In genomic region chr16:93883423-93884085, GRCm38 (mm10) we compare ENCODE assay signal across 8 mouse cellular contexts. TPM values are rescaled to one million over a fixed set of nuclear protein-coding genes. Genes with fewer than 3 reads are reported as not detected.
DNase-seq lines count a peak whose midpoint lies in the region; ATAC-seq lines count a peak whose summit lies in the region.

Gene Chaf1b, plus strand, starts transcription at chr16:93883901.

- H3K27ac ChIP-seq in hindbrain, embryonic 16.5 days (ENCODE audit: low read depth, low read length): peak within 1 kb of the TSS; percentile 59
- peak within 1 kb of the TSS; percentile 31 for H3K27ac ChIP-seq in macrophage

- H3K79me2 ChIP-seq in macrophage (ENCODE audit: inconsistent target): peaks cover 8% of the 10 kb centered on the region; the same call in 1 of the 2 replicates

- H3K4me1 ChIP-seq in hindbrain, embryonic 16.5 days (ENCODE audit: control insufficient read depth, insufficient read depth, low read depth, low read length): peaks cover 3% of the 10 kb centered on the region; the same call in 1 of the 2 replicates

- no peaks in the 10 kb centered on the region for H3K27me3 ChIP-seq in hindbrain, embryonic 16.5 days (replicated peaks; ENCODE audit: control insufficient read depth, insufficient read depth, low read length)

- H3K9me3 ChIP-seq in hindbrain, embryonic 16.5 days (ENCODE audit: control insufficient read depth, low read length): no peaks in the 10 kb centered on the region

- H3K4me2 ChIP-seq in hindbrain, embryonic 16.5 days (ENCODE audit: low read length): peak within 1 kb of the TSS; percentile 98

- peak within 1 kb of the TSS; percentile 71 for H3K9ac ChIP-seq in hindbrain, embryonic 16.5 days (ENCODE audit: low read depth, low read length)

- peak within 1 kb of the TSS; percentile 84 for H3K4me3 ChIP-seq in hindbrain, embryonic 16.5 days (ENCODE audit: low read length)
- peak within 1 kb of the TSS; percentile 91 for H3K4me3 ChIP-seq in macrophage (ENCODE audit: inconsistent target)

- under 1% methylated on average over 49 of the region's 54 CpGs for WGBS in hindbrain, embryonic 16.5 days
- under 1% methylated on average over 53 of the region's 54 CpGs for WGBS in macrophage (ENCODE audit: missing documents)

- H3K36me3 ChIP-seq in hindbrain, embryonic 16.5 days (ENCODE audit: control insufficient read depth, insufficient read depth, low read length): no peaks in the 10 kb centered on the region
- H3K36me3 ChIP-seq in macrophage (ENCODE audit: inconsistent target): no peaks in the 10 kb centered on the region

- peak; percentile 91 for DNase-seq in WW6 (ENCODE audit: low read depth, low spot score)
- peak; percentile 95 to 99 for DNase-seq in cerebellum, postnatal 4 days (ENCODE audit: low spot score in 2 of 2)
- DNase-seq in gastrocnemius, adult 18-20 months (ENCODE audit: low spot score): peak; percentile 95
- DNase-seq in left cerebral cortex, adult 18-20 months (ENCODE audit: low spot score in 2 of 2): peak; percentile 91 to 92
- peak; percentile 93 for DNase-seq in right cerebral cortex, adult 18-20 months
- DNase-seq in urinary bladder, postnatal 10 days (ENCODE audit: low spot score): peak; percentile 91

- peak; percentile 94 for ATAC-seq in hindbrain, embryonic 16.5 days

RNA-seq across cellular contexts. Expression of gene Chaf1b, which starts in this region (rescaled TPM):
- total RNA-seq in gastrocnemius, adult 18-20 months (2021): under 1 TPM in 1 of 2 experiments, not detected in 1; 0.12 TPM
- 17.9 and 20.0 TPM in 2 replicates for polyA plus RNA-seq in hindbrain, embryonic 16.5 days (2015; fragmentation: Nextera tagmentation; extraction: Ambion mirVana)
- under 1 TPM; 0.37 to 0.63 TPM for total RNA-seq in left cerebral cortex, adult 18-20 months (2021)
- 10 to 100 TPM in 25 of 26 experiments, 1 to 10 TPM in 1; 9.7 to 78.2 (median 21.3) TPM for total RNA-seq in macrophage (2018; cell fraction: chromatin; rRNA removed)
- total RNA-seq in macrophage (2018; cell fraction: cytosol; rRNA removed): 10 to 100 TPM in 4 of 26 experiments, 1 to 10 TPM in 22; 6.3 to 12.9 (median 8.4) TPM
- 10 to 100 TPM in 18 of 26 experiments, 1 to 10 TPM in 8; 5.0 to 63.5 (median 13.1) TPM for total RNA-seq in macrophage (2018; cell fraction: nucleus; rRNA removed)
- 4.0 to 25.9 TPM (median 14.0 TPM) in 3 replicates for polyA plus RNA-seq in macrophage (2018)

Comparison
In these comparisons a context has a peak if more than half of its experiments do, and no peak if none do; other contexts are left out.
1. Peak in every context shown above with its lines: DNase-seq, ATAC-seq, H3K4me3 ChIP-seq and H3K27ac ChIP-seq.
2. Peak in DNase-seq in gastrocnemius, adult 18-20 months; RNA of the gene not detected or under 1 TPM.
3. Peak in DNase-seq in left cerebral cortex, adult 18-20 months; RNA of the gene not detected or under 1 TPM.